Mouse (Mus musculus) activated CD4-positive, CD25-positive, alpha-beta regulatory T cell (primary cell): ENCODE measurements around the gene Nkpd1. TPM values are rescaled to one million over a fixed set of nuclear protein-coding genes. Genes with fewer than 3 reads are reported as not detected.

Source experiments
- polyA plus RNA-seq, 2 experiments: library from polyadenylated mRNA; unstranded; fragments of 100-300 nt; shearing (Covaris generic); gene quantifications; one replicate each; pipeline ENCODE4 v1.2.1; 2017

The Nkpd1 gene
- under 1 TPM in 1 of 2 experiments, not detected in 1; 0.44 TPM for polyA plus RNA-seq

GRCm38 (mm10) chr7:19517652-19518365 lies at the start of gene Nkpd1:
TSS of gene Nkpd1 (plus strand) at chr7:19517838.

GRCm38 (mm10) chr7:19508150-19508923 lies 9.3 kb upstream of the Nkpd1 start, which contains the start of the genes Bloc1s3 and Trappc6a:
TSS of gene Bloc1s3 (minus strand) at chr7:19508367.
TSS of gene Trappc6a (plus strand) at chr7:19508395.

DNA sequence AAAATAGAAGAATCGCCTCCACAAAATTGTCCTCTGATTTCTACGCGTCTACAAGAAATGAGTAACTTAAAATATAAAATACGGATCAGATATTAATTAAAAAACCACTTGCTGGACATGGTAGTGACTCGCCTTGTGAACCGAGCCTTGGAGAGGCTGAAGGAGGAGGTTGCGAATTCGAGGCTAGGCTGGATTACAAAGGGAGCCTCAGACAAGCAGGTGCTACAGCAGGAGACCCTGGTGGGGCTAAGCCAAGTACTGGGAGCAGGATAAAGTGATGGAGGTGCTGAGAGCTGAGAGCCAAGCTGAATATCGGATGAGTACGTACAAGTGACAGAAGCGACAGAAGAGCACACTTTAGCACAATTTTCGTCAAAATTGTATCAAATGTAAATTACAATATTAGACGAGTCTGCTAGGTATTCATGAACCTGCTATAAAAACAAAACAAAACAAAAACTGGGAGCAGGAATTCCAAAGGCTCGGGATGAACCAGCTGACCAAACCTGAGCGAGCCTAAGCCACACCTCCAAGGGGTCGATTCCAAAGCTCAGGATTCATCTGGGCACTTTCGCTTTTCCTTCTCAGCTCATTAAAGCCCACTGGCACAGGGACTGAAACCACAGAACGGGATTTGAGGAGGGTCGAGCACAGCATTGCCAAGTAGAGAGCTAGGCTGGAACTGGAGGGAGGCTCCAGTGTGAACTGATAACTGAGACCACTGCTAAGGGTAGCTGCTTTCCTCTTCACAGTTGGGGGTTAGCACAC lies 45.2 kb downstream of the Nkpd1 start, which contains the start of gene Ppp1r37:
Gene Ppp1r37, minus strand, starts transcription at position 434 of the 768 bp plus-strand sequence.

Other genes with a start within 250 kb of the Nkpd1 start
- gene Vasp, start 246.0 kb upstream of the Nkpd1 start, polyA plus RNA-seq: 100 to 1,000 TPM; 246 to 417 TPM
- 1 to 10 TPM in 1 of 2 experiments, under 1 TPM in 1; 0.77 to 7.4 TPM for gene Ppm1n, start 237.8 kb upstream of the Nkpd1 start, polyA plus RNA-seq
- under 1 TPM; 0.25 to 0.48 TPM for gene Rtn2, start 235.2 kb upstream of the Nkpd1 start, polyA plus RNA-seq
- 1 to 10 TPM in 1 of 2 experiments, under 1 TPM in 1; 0.52 to 1.4 TPM for gene Fosb, start 207.8 kb upstream of the Nkpd1 start, polyA plus RNA-seq
- gene Ercc1, start 173.1 kb upstream of the Nkpd1 start, polyA plus RNA-seq: 10 to 100 TPM; 74.5 to 80.7 TPM
- gene Cd3eap, start 158.4 kb upstream of the Nkpd1 start, polyA plus RNA-seq: 10 to 100 TPM; 10.2 to 19.7 TPM
- gene Ppp1r13l, start 158.1 kb upstream of the Nkpd1 start, polyA plus RNA-seq: under 1 TPM; 0.32 to 0.49 TPM
- 1 to 10 TPM; 5.6 to 7.5 TPM for gene Ercc2, start 135.8 kb upstream of the Nkpd1 start, polyA plus RNA-seq
- gene Klc3, start 113.7 kb upstream of the Nkpd1 start, polyA plus RNA-seq: 10 to 100 TPM; 19.5 to 32.4 TPM
- not detected for gene Ckm, start 113.1 kb upstream of the Nkpd1 start, polyA plus RNA-seq
- 10 to 100 TPM in 1 of 2 experiments, 1 to 10 TPM in 1; 6.8 to 12.1 TPM for gene Mark4, start 59.0 kb upstream of the Nkpd1 start, polyA plus RNA-seq
- under 1 TPM in 1 of 2 experiments, not detected in 1; 0.49 TPM for gene Exoc3l2, start 54.5 kb upstream of the Nkpd1 start, polyA plus RNA-seq
- gene Bloc1s3, start 9.5 kb upstream of the Nkpd1 start, polyA plus RNA-seq: 10 to 100 TPM; 11.1 to 14.2 TPM
- gene Trappc6a, start 9.4 kb upstream of the Nkpd1 start, polyA plus RNA-seq: 100 to 1,000 TPM in 1 of 2 experiments, 10 to 100 TPM in 1; 98.1 to 104 TPM
- gene Ppp1r37, start 45.2 kb downstream of the Nkpd1 start, polyA plus RNA-seq: 10 to 100 TPM; 12.9 to 14.4 TPM
- 1 to 10 TPM; 1.1 to 2.9 TPM for gene Zfp296, start 59.4 kb downstream of the Nkpd1 start, polyA plus RNA-seq
- gene Gemin7, start 59.8 kb downstream of the Nkpd1 start, polyA plus RNA-seq: 100 to 1,000 TPM; 115 to 131 TPM
- gene Clasrp, start 86.6 kb downstream of the Nkpd1 start, polyA plus RNA-seq: 10 to 100 TPM; 49.2 to 49.9 TPM
- 10 to 100 TPM; 76.1 to 91.6 TPM for gene Relb, start 111.6 kb downstream of the Nkpd1 start, polyA plus RNA-seq
- gene Clptm1, start 147.2 kb downstream of the Nkpd1 start, polyA plus RNA-seq: 100 to 1,000 TPM; 114 to 162 TPM
- under 1 TPM in 1 of 2 experiments, not detected in 1; 0.38 TPM for gene Apoc2, start 160.1 kb downstream of the Nkpd1 start, polyA plus RNA-seq
- gene Gm44805, start 163.6 kb downstream of the Nkpd1 start, polyA plus RNA-seq: not detected
- gene Apoc4, start 163.6 kb downstream of the Nkpd1 start, polyA plus RNA-seq: under 1 TPM in 1 of 2 experiments, not detected in 1; 0.53 TPM
- gene Apoc1, start 174.8 kb downstream of the Nkpd1 start, polyA plus RNA-seq: 1 to 10 TPM in 1 of 2 experiments, under 1 TPM in 1; 0.67 to 3.8 TPM
- gene Apoe, start 181.3 kb downstream of the Nkpd1 start, polyA plus RNA-seq: 10 to 100 TPM; 30.0 to 92.3 TPM
- gene Tomm40, start 197.6 kb downstream of the Nkpd1 start, polyA plus RNA-seq: 100 to 1,000 TPM in 1 of 2 experiments, 10 to 100 TPM in 1; 61.9 to 105 TPM
- 1 to 10 TPM in 1 of 2 experiments, under 1 TPM in 1; 0.47 to 1.9 TPM for gene Nectin2, start 232.6 kb downstream of the Nkpd1 start, polyA plus RNA-seq